Mouse (Mus musculus): ENCODE results near the gene Syap1.

GRCm38 (mm10) chrX:162873761-162874160 is 14.5 kb downstream of the Syap1 start:
- TF ChIP-seq POLR2A (IDR thresholded peaks at IDR 0.05; ENCODE audit: extremely low read depth, insufficient read depth, low read length) (no peak), CTCF (IDR thresholded peaks at IDR 0.05; ENCODE audit: extremely low read depth, insufficient read depth, low read length) (no peak)

Measured in cortical plate, adult 2 months (tissue).